Mouse (Mus musculus) CH12.LX (cell line): ENCODE results near the gene Foxred2.

Source experiments
- CHD1 ChIP-seq: IDR thresholded peaks from 2 replicates; pipeline ENCODE4 v1.6.1; 2012; ENCODE audit warnings: low read depth, low read length, improper control_type of control experiment, inconsistent platforms
- CTCF ChIP-seq, 2 experiments: IDR thresholded peaks in 1 of 2; conservative IDR thresholded peaks in 1 of 2; 2 replicates each; pipeline ENCODE4 v1.5.1; 2011 to 2012; ENCODE audit warnings: low read depth in 2 of 2, low read length in 2 of 2, improper control_type of control experiment in 1 of 2, inconsistent platforms in 1 of 2, mild to moderate bottlenecking in 1 of 2, moderate library complexity in 1 of 2
- JUN ChIP-seq: IDR thresholded peaks from 2 replicates; pipeline ENCODE4 v1.6.1; 2011; ENCODE audit warnings: low read depth, mild to moderate bottlenecking, low read length, improper control_type of control experiment, moderate library complexity; ENCODE audit not compliant: insufficient read depth
- JUND ChIP-seq: conservative IDR thresholded peaks from 2 replicates; pipeline ENCODE4 v1.6.1; 2011; ENCODE audit warnings: low read depth, low read length, improper control_type of control experiment
- MAFK ChIP-seq: IDR thresholded peaks from 2 replicates; pipeline ENCODE4 v1.6.1; 2011; ENCODE audit warnings: low read length, improper control_type of control experiment; ENCODE audit not compliant: insufficient replicate concordance
- POLR2A ChIP-seq: IDR thresholded peaks from 2 replicates; pipeline ENCODE4 v1.6.1; 2011; ENCODE audit warnings: low read depth, mild to moderate bottlenecking, improper control_type of control experiment, low read length
- UBTF ChIP-seq: IDR thresholded peaks from 2 replicates; pipeline ENCODE4 v1.6.1; 2012; ENCODE audit warnings: low read depth, mild to moderate bottlenecking, inconsistent platforms, low read length, improper control_type of control experiment, moderate library complexity
- USF1 ChIP-seq: IDR thresholded peaks from 2 replicates; pipeline ENCODE4 v1.6.1; 2014; ENCODE audit warnings: low read depth, mild to moderate bottlenecking, inconsistent platforms, low read length, improper control_type of control experiment
- ZKSCAN1 ChIP-seq: IDR thresholded peaks from 2 replicates; pipeline ENCODE4 v1.6.1; 2012; ENCODE audit warnings: low read depth, inconsistent platforms, low read length, improper control_type of control experiment, borderline replicate concordance

GRCm38 (mm10) chr15:77933222-77933621, 23.3 kb downstream of the Foxred2 start:
- TF ChIP-seq ZKSCAN1 (no peak), JUND (no peak), POLR2A (no peak), MAFK (no peak), CTCF (conservative IDR thresholded peaks at IDR 0.05 in 1 of 2, IDR thresholded peaks at IDR 0.05 in 1 of 2; ENCODE audit: low read depth in 2 of 2, low read length in 2 of 2) (no peak), UBTF (no peak), JUN (no peak), CHD1 (no peak), USF1 (no peak)
